Mouse (Mus musculus): ENCODE results near the gene Zfp704. TPM values are rescaled to one million over a fixed set of nuclear protein-coding genes. Genes with fewer than 3 reads are reported as not detected.

Gene Zfp704
- polyA plus RNA-seq, 2 experiments, result 13.4 to 13.8 TPM

- H3K9ac ChIP-seq (ENCODE audit: low read depth, low read length, severe bottlenecking), result no peak overlapping the region
- H3K27ac ChIP-seq (replicated peaks; ENCODE audit: low read depth, low read length), result no peak overlapping the region
- no peaks in the 10 kb centered on the region for H3K4me1 ChIP-seq (ENCODE audit: control insufficient read depth, insufficient read depth, low read length)
- TF ChIP-seq POLR2A (IDR thresholded peaks at IDR 0.05; ENCODE audit: borderline replicate concordance, extremely low read depth, insufficient read depth, insufficient read length), result no peak
- no peak overlapping the region for H3K4me3 ChIP-seq (replicated peaks; ENCODE audit: low read length)
- DNase-seq (ENCODE audit: low spot score) (no peak), ATAC-seq (ENCODE audit: low FRiP score, low read depth) (no peak)
- no peaks in the 10 kb centered on the region for H3K27me3 ChIP-seq (ENCODE audit: control insufficient read depth, insufficient read depth, low read length)
- H3K4me2 ChIP-seq (replicated peaks; ENCODE audit: low read depth, low read length, severe bottlenecking), result no peak overlapping the region
- 91% methylated on average over 5 of the region's 5 CpGs for WGBS
- no peaks in the 10 kb centered on the region for H3K9me3 ChIP-seq (ENCODE audit: control insufficient read depth, low read length)
- H3K36me3 ChIP-seq (ENCODE audit: control insufficient read depth, insufficient read depth, low read length), result peaks cover 41% of the 10 kb centered on the region
These were observed 161.3 kb downstream of the Zfp704 start for GRCm38 (mm10) chr3:9448541-9448940.

DNA sequence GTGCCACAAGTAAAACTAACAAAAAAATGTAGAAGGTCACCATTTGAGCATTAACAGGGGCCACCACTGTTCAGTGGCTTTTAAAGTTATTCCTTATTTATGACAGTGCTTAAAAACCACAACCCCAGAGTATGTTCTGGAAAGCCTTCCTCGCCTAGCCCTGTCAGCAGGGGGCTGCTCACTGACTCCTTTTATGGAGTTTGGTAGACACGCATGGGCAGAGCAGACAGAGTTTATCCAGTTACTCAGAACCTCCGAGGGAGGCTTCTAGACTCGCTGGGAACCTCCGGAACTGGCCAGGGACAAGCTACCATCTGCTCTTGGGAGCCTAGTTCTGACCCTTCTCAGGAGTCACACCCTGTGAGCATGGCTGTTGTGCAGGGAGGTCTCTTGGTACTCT lies 165.3 kb downstream of the Zfp704 start:
- ATAC-seq (ENCODE audit: low FRiP score, low read depth) (no peak), DNase-seq (ENCODE audit: low spot score) (no peak)
- Histone ChIP-seq H3K4me2 (replicated peaks; ENCODE audit: low read depth, low read length, severe bottlenecking) (no peak overlapping the region), H3K9me3 (ENCODE audit: control insufficient read depth, low read length) (no peaks in the 10 kb centered on the region), H3K9ac (ENCODE audit: low read depth, low read length, severe bottlenecking) (no peak overlapping the region), H3K4me1 (ENCODE audit: control insufficient read depth, insufficient read depth, low read length) (no peaks in the 10 kb centered on the region), H3K27ac (replicated peaks; ENCODE audit: low read depth, low read length) (no peak overlapping the region), H3K27me3 (ENCODE audit: control insufficient read depth, insufficient read depth, low read length) (no peaks in the 10 kb centered on the region), H3K4me3 (replicated peaks; ENCODE audit: low read length) (no peak overlapping the region), H3K36me3 (ENCODE audit: control insufficient read depth, insufficient read depth, low read length) (peaks cover 39% of the 10 kb centered on the region)
- no peak for TF ChIP-seq POLR2A (IDR thresholded peaks at IDR 0.05; ENCODE audit: borderline replicate concordance, extremely low read depth, insufficient read depth, insufficient read length)
- WGBS, result 41% methylated on average over 5 of the region's 5 CpGs

DNA sequence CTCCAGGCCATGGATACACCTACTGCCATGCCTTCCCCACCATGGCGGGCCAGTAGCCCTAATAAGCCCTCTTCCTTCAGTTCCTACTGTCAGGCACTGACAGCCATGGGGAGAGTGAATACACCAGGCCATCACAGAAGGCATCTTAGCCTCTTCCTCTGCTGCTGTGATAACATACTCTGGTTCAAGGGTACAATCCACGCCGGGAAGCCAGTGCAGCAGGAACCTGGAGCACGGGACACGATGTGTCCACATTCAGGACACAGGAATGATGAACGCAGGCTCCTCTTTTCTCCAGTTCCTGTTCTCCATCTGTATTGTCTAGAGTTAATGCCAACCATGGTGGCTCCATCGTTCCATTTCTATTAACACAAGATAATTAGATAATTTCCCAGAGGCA lies 165.9 kb downstream of the Zfp704 start:
- Histone ChIP-seq H3K27me3 (ENCODE audit: control insufficient read depth, insufficient read depth, low read length) (no peaks in the 10 kb centered on the region), H3K27ac (replicated peaks; ENCODE audit: low read depth, low read length) (no peak overlapping the region), H3K9ac (ENCODE audit: low read depth, low read length, severe bottlenecking) (no peak overlapping the region), H3K4me3 (replicated peaks; ENCODE audit: low read length) (no peak overlapping the region), H3K4me1 (ENCODE audit: control insufficient read depth, insufficient read depth, low read length) (no peaks in the 10 kb centered on the region), H3K9me3 (ENCODE audit: control insufficient read depth, low read length) (no peaks in the 10 kb centered on the region), H3K4me2 (replicated peaks; ENCODE audit: low read depth, low read length, severe bottlenecking) (no peak overlapping the region), H3K36me3 (ENCODE audit: control insufficient read depth, insufficient read depth, low read length) (peaks cover 39% of the 10 kb centered on the region)
- ATAC-seq (ENCODE audit: low FRiP score, low read depth), result no peak
- TF ChIP-seq POLR2A (IDR thresholded peaks at IDR 0.05; ENCODE audit: borderline replicate concordance, extremely low read depth, insufficient read depth, insufficient read length), result no peak
- WGBS, result 91% methylated on average over 7 of the region's 7 CpGs
- no peak for DNase-seq (ENCODE audit: low spot score)

GRCm38 (mm10) chr3:9443476-9443875 lies 166.4 kb downstream of the Zfp704 start:
- H3K27ac ChIP-seq (replicated peaks; ENCODE audit: low read depth, low read length), result no peak overlapping the region
- no peak overlapping the region for H3K9ac ChIP-seq (ENCODE audit: low read depth, low read length, severe bottlenecking)
- 84% methylated on average over 2 of the region's 2 CpGs for WGBS
- no peak overlapping the region for H3K4me2 ChIP-seq (replicated peaks; ENCODE audit: low read depth, low read length, severe bottlenecking)
- DNase-seq (ENCODE audit: low spot score), result no peak
- no peak overlapping the region for H3K4me3 ChIP-seq (replicated peaks; ENCODE audit: low read length)
- no peaks in the 10 kb centered on the region for H3K27me3 ChIP-seq (ENCODE audit: control insufficient read depth, insufficient read depth, low read length)
- TF ChIP-seq POLR2A (IDR thresholded peaks at IDR 0.05; ENCODE audit: borderline replicate concordance, extremely low read depth, insufficient read depth, insufficient read length), result no peak
- H3K4me1 ChIP-seq (ENCODE audit: control insufficient read depth, insufficient read depth, low read length), result no peaks in the 10 kb centered on the region
- ATAC-seq (ENCODE audit: low FRiP score, low read depth), result no peak
- no peaks in the 10 kb centered on the region for H3K9me3 ChIP-seq (ENCODE audit: control insufficient read depth, low read length)
- H3K36me3 ChIP-seq (ENCODE audit: control insufficient read depth, insufficient read depth, low read length), result peaks cover 44% of the 10 kb centered on the region

- peaks cover 49% of the 10 kb centered on the region for H3K36me3 ChIP-seq (ENCODE audit: control insufficient read depth, insufficient read depth, low read length)
- WGBS, result 81% methylated on average over 27 of the region's 27 CpGs
These were observed 168.0 kb downstream of the Zfp704 start for GRCm38 (mm10) chr3:9441566-9442540.

More at GRCm38 (mm10) chr3:9441566-9442540, 168.0 kb downstream of the Zfp704 start:
- Histone ChIP-seq H3K9me3 (ENCODE audit: control insufficient read depth, low read length) (no peaks in the 10 kb centered on the region), H3K4me3 (replicated peaks; ENCODE audit: low read length) (no peak overlapping the region), H3K27me3 (ENCODE audit: control insufficient read depth, insufficient read depth, low read length) (no peaks in the 10 kb centered on the region), H3K4me1 (ENCODE audit: control insufficient read depth, insufficient read depth, low read length) (no peaks in the 10 kb centered on the region), H3K9ac (ENCODE audit: low read depth, low read length, severe bottlenecking) (no peak overlapping the region), H3K4me2 (replicated peaks; ENCODE audit: low read depth, low read length, severe bottlenecking) (no peak overlapping the region), H3K27ac (replicated peaks; ENCODE audit: low read depth, low read length) (no peak overlapping the region)
- no peak for TF ChIP-seq POLR2A (IDR thresholded peaks at IDR 0.05; ENCODE audit: borderline replicate concordance, extremely low read depth, insufficient read depth, insufficient read length)
- DNase-seq (ENCODE audit: low spot score), result no peak
- no peak for ATAC-seq (ENCODE audit: low FRiP score, low read depth)
